Mouse (Mus musculus) kidney, postnatal 0 days (tissue): ENCODE measurements around the gene Rfx7. TPM values are rescaled to one million over a fixed set of nuclear protein-coding genes. Genes with fewer than 3 reads are reported as not detected.

Experiments
- ATAC-seq: fragments of 200-750 bp; cut with Nextera tagmentation; replicated peaks from 2 replicates; pipeline ENCODE4 v1.8.0; 2017; ENCODE audit warnings: low read depth, moderate number of reproducible peaks, moderate TSS enrichment, moderate library complexity; ENCODE audit not compliant: low FRiP score
- DNase-seq: peaks from one replicate; pipeline ENCODE4 v3.0.0-alpha.2; 2016; ENCODE audit warnings: low spot score
- H3K27ac ChIP-seq: fragments of 300-500 bp; sonication (generic); 2 replicates; pipeline ENCODE4 v1.5.1; 2014; ENCODE audit warnings: mild to moderate bottlenecking
- H3K27me3 ChIP-seq: fragments of 300-500 bp; sonication (generic); 2 replicates; pipeline ENCODE4 v1.6.1; 2014; ENCODE audit warnings: low read length, mixed read lengths; ENCODE audit not compliant: insufficient read depth
- H3K36me3 ChIP-seq: fragments of 300-500 bp; sonication (generic); 2 replicates; pipeline ENCODE4 v1.6.1; 2014; ENCODE audit warnings: low read length, mixed read lengths; ENCODE audit not compliant: insufficient read depth
- H3K4me1 ChIP-seq: fragments of 300-500 bp; sonication (generic); replicated peaks from 2 replicates; pipeline ENCODE4 v1.6.1; 2014; ENCODE audit warnings: antibody characterized with exemption, low read length, mixed read lengths; ENCODE audit not compliant: insufficient read depth
- H3K4me2 ChIP-seq: fragments of 300-500 bp; sonication (generic); 2 replicates; pipeline ENCODE4 v1.6.1; 2014; ENCODE audit warnings: mild to moderate bottlenecking, low read length, moderate library complexity, mixed read lengths
- H3K4me3 ChIP-seq: fragments of 300-500 bp; sonication (generic); replicated peaks from 2 replicates; pipeline ENCODE4 v1.5.1; 2014; ENCODE audit warnings: low read depth, low read length
- H3K9ac ChIP-seq: fragments of 300-500 bp; sonication (generic); 2 replicates; pipeline ENCODE4 v1.6.1; 2014; ENCODE audit warnings: low read depth, low read length
- H3K9me3 ChIP-seq: fragments of 300-500 bp; sonication (generic); replicated peaks from 2 replicates; pipeline ENCODE4 v1.6.1; 2016; ENCODE audit warnings: low read length, inconsistent platforms, mixed read lengths
- CTCF ChIP-seq: IDR thresholded peaks from 2 replicates; pipeline ENCODE4 v1.5.1; 2016; ENCODE audit warnings: antibody characterized with exemption, low read depth, mild to moderate bottlenecking, moderate library complexity
- whole genome bisulfite sequencing: fragments of 180-500 bp; shearing (Covaris S2); extraction: QIAGEN DNeasy Blood & Tissue Kit; methylation state at CpG from one replicate; pipeline ENCODE4 v1.1.7; 2014; 5-methylcytosine and 5-hydroxymethylcytosine counted together
- polyA plus RNA-seq: library from polyadenylated mRNA; unstranded; fragments of >200 nt; fragmentation: Nextera tagmentation; extraction: Ambion mirVana; gene quantifications from 2 replicates; pipeline ENCODE4 v1.2.1, GENCODE M21; 2015

Rfx7 gene
- polyA plus RNA-seq, 1 experiment from 2014 or later: 9.6 TPM

DNA sequence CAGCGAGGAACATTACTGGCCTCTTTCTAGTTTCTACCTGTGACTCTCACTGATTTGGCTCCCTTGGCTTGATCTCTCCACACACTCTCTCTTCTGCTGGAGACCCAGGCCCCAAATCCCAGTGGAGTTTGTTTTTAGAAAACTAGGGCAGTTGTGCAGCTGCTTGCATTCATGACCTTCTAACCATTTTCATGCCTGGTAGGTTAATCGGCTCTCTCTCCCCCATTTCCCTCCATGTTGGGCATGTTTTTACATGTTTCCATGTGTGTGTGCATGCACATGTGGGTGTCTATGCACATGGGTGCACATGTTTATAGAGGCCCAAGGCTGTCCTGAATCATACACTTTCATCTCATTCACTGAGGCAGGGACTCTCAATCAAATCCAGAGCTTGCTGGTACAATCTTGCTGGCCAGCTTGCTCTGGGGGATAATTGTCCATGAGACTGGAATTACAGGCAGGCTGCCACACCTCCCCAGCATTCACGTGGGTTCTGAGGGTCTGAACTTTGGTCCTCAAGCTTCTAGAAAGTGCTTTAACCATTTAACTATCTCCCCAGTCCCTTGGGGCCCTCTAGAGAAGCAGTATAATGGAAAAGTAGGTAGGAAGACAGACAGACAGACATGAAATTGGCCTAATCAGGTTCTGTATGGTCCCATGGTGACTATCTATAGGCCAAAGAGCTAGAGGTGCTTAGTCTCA lies 37.9 kb upstream of the Rfx7 start:
- no peaks in the 10 kb centered on the region for H3K36me3 ChIP-seq
- H3K4me3 ChIP-seq: no peak overlapping the region
- H3K27me3 ChIP-seq: no peaks in the 10 kb centered on the region
- ATAC-seq (no peak), DNase-seq (no peak)
- H3K27ac ChIP-seq: no peak overlapping the region
- H3K9me3 ChIP-seq: no peaks in the 10 kb centered on the region
- no peak for TF ChIP-seq CTCF
- no peak overlapping the region for H3K9ac ChIP-seq
- no peak overlapping the region for H3K4me2 ChIP-seq
- peaks cover 12% of the 10 kb centered on the region for H3K4me1 ChIP-seq
- 81% methylated on average over 3 of the region's 3 CpGs for WGBS

GRCm38 (mm10) chr9:72496691-72497090 lies 35.3 kb upstream of the Rfx7 start:
- peaks cover 4% of the 10 kb centered on the region for H3K4me1 ChIP-seq
- ATAC-seq (no peak), DNase-seq (no peak)
- H3K9ac ChIP-seq: no peak overlapping the region
- no peaks in the 10 kb centered on the region for H3K9me3 ChIP-seq
- H3K27me3 ChIP-seq: no peaks in the 10 kb centered on the region
- H3K36me3 ChIP-seq: no peaks in the 10 kb centered on the region
- no peak for TF ChIP-seq CTCF
- 66% methylated on average over 2 of the region's 2 CpGs for WGBS
- no peak overlapping the region for H3K4me3 ChIP-seq
- no peak overlapping the region for H3K4me2 ChIP-seq
- H3K27ac ChIP-seq: no peak overlapping the region

DNA sequence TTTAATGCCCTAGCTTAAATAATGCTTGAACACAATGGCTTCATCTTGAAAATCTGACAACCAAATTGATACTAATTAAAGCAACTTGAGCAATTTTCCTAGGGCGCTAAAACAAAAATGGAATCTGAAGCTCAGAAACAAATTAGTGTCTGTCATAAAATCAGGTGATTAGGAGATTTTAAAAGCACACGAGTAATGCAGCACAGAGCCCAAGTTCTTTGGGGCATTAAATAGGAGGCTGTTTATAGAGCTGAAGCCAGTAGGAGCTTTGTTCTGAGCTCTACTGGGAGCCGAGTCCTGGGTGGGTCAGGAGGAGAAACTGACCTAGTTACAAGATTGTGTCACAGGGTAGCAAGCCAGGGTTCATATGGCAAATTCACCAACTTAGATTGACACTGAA lies 34.9 kb upstream of the Rfx7 start:
- Histone ChIP-seq H3K36me3 (no peaks in the 10 kb centered on the region), H3K4me3 (no peak overlapping the region), H3K4me1 (peaks cover 3% of the 10 kb centered on the region), H3K27me3 (no peaks in the 10 kb centered on the region), H3K4me2 (no peak overlapping the region), H3K9ac (no peak overlapping the region), H3K9me3 (no peaks in the 10 kb centered on the region), H3K27ac (no peak overlapping the region)
- 72% methylated on average over 3 of the region's 3 CpGs for WGBS
- DNase-seq (no peak), ATAC-seq (no peak)
- no peak for TF ChIP-seq CTCF

DNA sequence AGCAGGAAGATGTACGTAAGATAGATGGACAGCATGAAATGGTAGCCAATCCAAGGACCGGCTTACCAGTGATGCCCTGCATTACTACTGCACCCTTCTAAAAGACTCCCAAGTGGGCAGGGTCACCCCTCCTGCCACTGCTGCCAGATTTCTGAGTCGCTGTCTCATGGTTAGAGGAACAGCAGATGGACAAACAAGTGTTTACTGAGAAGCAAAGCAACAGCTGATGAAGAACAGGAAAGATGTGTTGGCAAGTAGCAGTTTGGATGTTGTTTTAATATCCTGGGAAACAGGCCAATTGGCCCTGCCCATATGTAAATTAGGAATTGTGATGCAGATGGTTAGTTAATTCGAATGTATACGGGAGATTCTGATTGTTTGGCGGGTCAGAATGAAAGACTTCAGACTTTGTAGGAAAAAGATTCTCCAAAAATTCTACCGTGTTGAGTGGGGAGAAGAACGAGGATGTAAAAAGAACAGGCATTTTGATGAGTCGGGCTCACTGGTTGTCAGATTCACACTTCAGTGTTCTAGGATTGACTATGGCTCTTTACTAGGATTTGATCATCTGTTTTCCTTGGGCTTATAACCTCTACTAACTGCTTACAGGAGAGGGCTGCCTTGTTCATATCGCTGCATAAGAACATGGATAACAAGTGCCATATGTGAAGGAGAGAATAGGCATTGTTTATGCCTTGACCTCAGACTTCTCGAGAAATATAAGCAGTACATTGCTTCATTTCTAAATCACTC lies 19.6 kb upstream of the Rfx7 start:
- DNase-seq (no peak), ATAC-seq (no peak)
- Histone ChIP-seq H3K4me2 (no peak overlapping the region), H3K9me3 (no peaks in the 10 kb centered on the region), H3K27me3 (no peaks in the 10 kb centered on the region), H3K4me3 (no peak overlapping the region), H3K27ac (no peak overlapping the region), H3K4me1 (no peaks in the 10 kb centered on the region), H3K36me3 (no peaks in the 10 kb centered on the region), H3K9ac (no peak overlapping the region)
- no peak for TF ChIP-seq CTCF
- 66% methylated on average over 11 of the region's 11 CpGs for WGBS

DNA sequence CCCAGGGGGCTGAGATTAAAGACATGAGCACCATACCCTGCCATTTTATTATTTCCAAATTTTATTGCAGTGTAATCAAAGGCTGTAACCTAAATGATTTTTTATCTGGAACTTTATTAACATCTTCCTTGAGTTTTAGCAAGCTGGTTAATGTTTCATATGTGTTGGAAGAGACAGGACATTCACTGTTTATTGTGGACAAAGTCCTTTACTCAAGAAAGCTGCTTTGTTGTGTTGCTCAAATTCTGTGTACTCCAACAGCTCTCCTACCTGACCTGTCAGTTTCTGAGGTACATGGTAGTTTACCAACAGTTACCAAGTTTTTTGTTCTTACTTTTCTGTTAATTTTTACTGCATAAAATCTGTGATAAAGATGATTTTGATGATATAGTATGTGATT lies 16.7 kb upstream of the Rfx7 start:
- Histone ChIP-seq H3K9ac (no peak overlapping the region), H3K4me2 (no peak overlapping the region), H3K27me3 (no peaks in the 10 kb centered on the region), H3K4me1 (no peaks in the 10 kb centered on the region), H3K36me3 (no peaks in the 10 kb centered on the region), H3K27ac (no peak overlapping the region), H3K9me3 (no peaks in the 10 kb centered on the region), H3K4me3 (no peak overlapping the region)
- DNase-seq (no peak), ATAC-seq (no peak)
- TF ChIP-seq CTCF: no peak

- Histone ChIP-seq H3K36me3 (no peaks in the 10 kb centered on the region), H3K27ac (no peak overlapping the region), H3K9me3 (no peaks in the 10 kb centered on the region), H3K27me3 (no peaks in the 10 kb centered on the region), H3K4me2 (no peak overlapping the region), H3K9ac (no peak overlapping the region), H3K4me3 (no peak overlapping the region), H3K4me1 (no peaks in the 10 kb centered on the region)
- no peak for ATAC-seq
- no peak for TF ChIP-seq CTCF
- no peak for DNase-seq
Observed at GRCm38 (mm10) chr9:72519246-72519645, 12.8 kb upstream of the Rfx7 start.

DNA sequence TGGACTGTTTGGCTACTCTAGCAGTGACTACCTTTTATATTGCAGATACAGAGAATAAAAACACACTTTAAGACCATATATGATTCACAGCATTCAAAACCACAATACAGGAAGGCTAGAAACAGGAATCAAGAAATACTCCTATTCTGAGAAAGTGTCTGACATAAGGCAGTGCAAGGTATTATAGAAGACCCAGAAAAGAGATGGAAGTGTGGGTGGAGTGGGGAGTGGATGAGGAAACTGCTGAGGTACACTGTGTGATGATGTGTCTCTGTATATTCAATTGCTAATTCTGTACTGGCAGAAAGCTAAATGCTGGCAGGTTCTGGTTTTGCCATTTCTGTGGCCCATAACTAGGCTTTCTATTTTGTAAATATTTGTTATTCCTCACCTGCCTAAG lies 11.2 kb upstream of the Rfx7 start:
- Histone ChIP-seq H3K36me3 (no peaks in the 10 kb centered on the region), H3K4me3 (no peak overlapping the region), H3K9me3 (no peaks in the 10 kb centered on the region), H3K9ac (no peak overlapping the region), H3K27me3 (no peaks in the 10 kb centered on the region), H3K4me1 (no peaks in the 10 kb centered on the region), H3K27ac (no peak overlapping the region), H3K4me2 (no peak overlapping the region)
- ATAC-seq (no peak), DNase-seq (no peak)
- TF ChIP-seq CTCF: no peak
